Mouse (Mus musculus): ENCODE data around the gene Zfp202. TPM values are rescaled to one million over a fixed set of nuclear protein-coding genes. Genes with fewer than 3 reads are reported as not detected.
"Not testable (repeated sequence)": the region's sequence is repeated elsewhere in the genome, so short reads cannot be mapped to it uniquely, and the experiment has no call there.

Gene Zfp202
- total RNA-seq (2021): 1 to 10 TPM; 1.9 to 3.0 TPM
- long read RNA-seq, experiment 1, partial matches to known transcripts: 0 of 1 reads
- long read RNA-seq, experiment 1, other reads (novel, unspliced or antisense): 1 of 1 reads
- long read RNA-seq, experiment 2, partial matches to known transcripts: 0 of 1 reads
- long read RNA-seq, experiment 2, other reads (novel, unspliced or antisense): 0 of 1 reads

GRCm38 (mm10) chr9:40192098-40193038 is at the start of gene Zfp202:
Gene Zfp202, plus strand, starts transcription at chr9:40192316.
- intact Hi-C loops (cut with DNase I; ENCODE audit: low total_unique reads): no loop called here
- peak; percentile 91 for DNase-seq

- no peak for DNase-seq
Measured at GRCm38 (mm10) chr9:40155118-40155644, 36.9 kb upstream of the Zfp202 start.

GRCm38 (mm10) chr9:40166446-40166845 is 25.7 kb upstream of the Zfp202 start:
- peak; percentile 7 for DNase-seq
- intact Hi-C loops (cut with DNase I; ENCODE audit: low total_unique reads): no loop called here

More at GRCm38 (mm10) chr9:40155118-40155644, 36.9 kb upstream of the Zfp202 start:
- intact Hi-C loops (cut with DNase I; ENCODE audit: low total_unique reads): no loop called here

- intact Hi-C loops (cut with DNase I; ENCODE audit: low total_unique reads): no loop called here
- no peak for DNase-seq
Measured at GRCm38 (mm10) chr9:40177017-40177416, 15.1 kb upstream of the Zfp202 start.

GRCm38 (mm10) chr9:40180620-40181019 is 11.5 kb upstream of the Zfp202 start, which contains the start of gene Olfr986:
Gene Olfr986, plus strand, starts transcription at chr9:40180920.
- intact Hi-C loops (cut with DNase I; ENCODE audit: low total_unique reads): no loop called here
- DNase-seq: no peak

- DNase-seq; intact Hi-C loops (cut with DNase I; ENCODE audit: low total_unique reads): not testable (repeated sequence)
Measured at GRCm38 (mm10) chr9:40185166-40185565, 7.0 kb upstream of the Zfp202 start.

- intact Hi-C loops (cut with DNase I; ENCODE audit: low total_unique reads): no loop called here
- no peak for DNase-seq
Measured at GRCm38 (mm10) chr9:40191086-40191876, 835 bp upstream of the Zfp202 start.

- DNase-seq: no peak
- intact Hi-C loops (cut with DNase I; ENCODE audit: low total_unique reads): no loop called here
Measured at GRCm38 (mm10) chr9:40195981-40196380, 3.9 kb downstream of the Zfp202 start.

- DNase-seq: no peak
- intact Hi-C loops (cut with DNase I; ENCODE audit: low total_unique reads): no loop called here
Measured at GRCm38 (mm10) chr9:40206546-40206950, 14.4 kb downstream of the Zfp202 start.

- no peak for DNase-seq
- intact Hi-C loops (cut with DNase I; ENCODE audit: low total_unique reads): no loop called here
Measured at GRCm38 (mm10) chr9:40210744-40211143, 18.6 kb downstream of the Zfp202 start.

GRCm38 (mm10) chr9:40214058-40214457 is 21.9 kb downstream of the Zfp202 start:
- intact Hi-C loops (cut with DNase I; ENCODE audit: low total_unique reads): no loop called here
- DNase-seq: no peak

- DNase-seq: no peak
Measured at GRCm38 (mm10) chr9:40216651-40217050, 24.5 kb downstream of the Zfp202 start.

GRCm38 (mm10) chr9:40224289-40224688 is 32.2 kb downstream of the Zfp202 start:
- no peak for DNase-seq
- intact Hi-C loops (cut with DNase I; ENCODE audit: low total_unique reads): no loop called here

More at GRCm38 (mm10) chr9:40216651-40217050, 24.5 kb downstream of the Zfp202 start:
- intact Hi-C loops (cut with DNase I; ENCODE audit: low total_unique reads): no loop called here

- intact Hi-C loops (cut with DNase I; ENCODE audit: low total_unique reads): loop anchor here (5.0 kb wide), 1 partner anchor 104 kb away; no protein-coding TSS in a partner anchor
- peak; percentile 23 for DNase-seq
Measured at GRCm38 (mm10) chr9:40227874-40228789, 36.0 kb downstream of the Zfp202 start.

GRCm38 (mm10) chr9:40228804-40229331 is 36.8 kb downstream of the Zfp202 start:
- no peak for DNase-seq
- intact Hi-C loops (cut with DNase I; ENCODE audit: low total_unique reads): loop anchor here (5.0 kb wide), 1 partner anchor 103 kb away; no protein-coding TSS in a partner anchor

- no peak for DNase-seq
Measured at GRCm38 (mm10) chr9:40229479-40229878, 37.4 kb downstream of the Zfp202 start.

GRCm38 (mm10) chr9:40231019-40231418 is 38.9 kb downstream of the Zfp202 start:
- no peak for DNase-seq
- intact Hi-C loops (cut with DNase I; ENCODE audit: low total_unique reads): no loop called here

More at GRCm38 (mm10) chr9:40229479-40229878, 37.4 kb downstream of the Zfp202 start:
- intact Hi-C loops (cut with DNase I; ENCODE audit: low total_unique reads): loop anchor here (5.0 kb wide), 1 partner anchor 103 kb away; no protein-coding TSS in a partner anchor
